Mouse (Mus musculus) embryonic facial prominence, embryonic 15.5 days (tissue): ENCODE results near the gene Gm11627. TPM values are rescaled to one million over a fixed set of nuclear protein-coding genes. Genes with fewer than 3 reads are reported as not detected.
"Not testable (repeated sequence)": the region's sequence is repeated elsewhere in the genome, so short reads cannot be mapped to it uniquely, and the experiment has no call there.

Source experiments
- ATAC-seq: fragments of 200-750 bp; cut with Nextera tagmentation; 2 replicates; pipeline ENCODE4 v1.8.0; 2017; ENCODE audit warnings: low read depth, moderate TSS enrichment; ENCODE audit not compliant: insufficient number of reproducible peaks, low FRiP score, low TSS enrichment
- H3K27ac ChIP-seq: fragments of 300-500 bp; sonication (generic); replicated peaks from 2 replicates; pipeline ENCODE4 v1.5.1; 2015; ENCODE audit warnings: mild to moderate bottlenecking, inconsistent platforms
- H3K27me3 ChIP-seq: fragments of 300-500 bp; sonication (generic); 2 replicates; pipeline ENCODE4 v1.6.1; 2015; ENCODE audit warnings: inconsistent platforms
- H3K36me3 ChIP-seq: fragments of 300-500 bp; sonication (generic); 2 replicates; pipeline ENCODE4 v1.6.1; 2015; ENCODE audit warnings: mild to moderate bottlenecking, inconsistent platforms
- H3K4me1 ChIP-seq: fragments of 300-500 bp; sonication (generic); 2 replicates; pipeline ENCODE4 v1.6.1; 2015; ENCODE audit warnings: inconsistent platforms
- H3K4me2 ChIP-seq: fragments of 300-500 bp; sonication (generic); replicated peaks from 2 replicates; pipeline ENCODE4 v1.6.1; 2015; ENCODE audit warnings: mild to moderate bottlenecking, inconsistent platforms
- H3K4me3 ChIP-seq: fragments of 300-500 bp; sonication (generic); replicated peaks from 2 replicates; pipeline ENCODE4 v1.5.1; 2015; ENCODE audit warnings: mild to moderate bottlenecking, inconsistent platforms
- H3K9ac ChIP-seq: fragments of 300-500 bp; sonication (generic); 2 replicates; pipeline ENCODE4 v1.6.1; 2015; ENCODE audit warnings: inconsistent platforms
- H3K9me3 ChIP-seq: fragments of 300-500 bp; sonication (generic); replicated peaks from 2 replicates; pipeline ENCODE4 v1.6.1; 2016; ENCODE audit warnings: inconsistent platforms
- WGBS: fragments of 180-500 bp; shearing (Covaris S2); methylation state at CpG from one replicate; pipeline ENCODE4 v1.1.7; 2015; 5-methylcytosine and 5-hydroxymethylcytosine counted together
- polyA plus RNA-seq: library from polyadenylated mRNA; unstranded; fragments of >200 nt; fragmentation: Nextera tagmentation; extraction: Ambion mirVana; gene quantifications from 2 replicates; pipeline ENCODE4 v1.2.1, GENCODE M21; 2015

Gene Gm11627
- polyA plus RNA-seq, 1 experiment from 2014 or later = 12.0 TPM

DNA sequence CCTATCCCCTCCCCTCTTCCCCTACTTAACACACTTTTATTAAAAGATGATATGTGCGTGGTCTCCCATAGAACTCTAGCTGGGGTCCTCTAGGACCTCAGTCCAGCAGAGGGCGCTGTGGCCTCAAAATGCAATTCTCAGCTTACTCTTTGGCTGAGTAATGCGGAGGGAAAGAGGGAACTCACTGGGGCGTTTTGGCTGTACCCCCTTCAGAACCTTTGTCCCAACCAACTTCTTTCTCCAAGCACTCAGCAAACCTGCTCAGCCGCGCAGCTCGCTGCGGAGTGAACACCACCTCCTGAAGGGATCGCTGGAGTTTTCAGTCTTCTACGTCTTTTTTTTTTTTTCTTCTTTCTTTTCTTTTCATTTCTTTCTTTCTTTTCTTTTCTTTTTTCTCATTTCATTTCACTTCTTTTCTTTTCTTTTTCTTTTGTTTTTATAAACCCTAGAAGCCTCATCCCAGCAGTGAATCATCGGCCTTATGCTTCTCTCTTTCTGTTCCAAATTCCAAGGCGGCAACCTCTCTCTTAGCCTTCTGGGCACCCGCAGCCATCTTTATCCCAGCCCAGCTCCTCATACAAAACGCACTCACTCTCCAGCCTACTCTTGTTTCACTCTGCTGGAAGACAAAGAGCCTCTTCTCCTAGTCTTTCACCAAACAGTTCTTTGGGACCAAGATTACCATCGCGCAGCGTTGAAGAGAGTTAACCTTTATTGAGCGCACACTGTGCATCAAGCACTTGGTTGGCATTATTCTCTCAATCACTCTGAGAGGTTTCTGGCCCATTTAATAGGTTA is 6.2 kb downstream of the Gm11627 start:
- Histone ChIP-seq H3K9me3 (no peaks in the 10 kb centered on the region), H3K4me3 (peak overlapping the region; percentile 46), H3K4me2 (peak overlapping the region; percentile 65), H3K4me1 (peaks cover 9% of the 10 kb centered on the region), H3K27me3 (no peaks in the 10 kb centered on the region), H3K36me3 (no peaks in the 10 kb centered on the region), H3K9ac (peak overlapping the region; percentile 63), H3K27ac (peak overlapping the region; percentile 88)
- WGBS = 8% methylated on average over 18 of the region's 18 CpGs
- peak; percentile 70 for ATAC-seq

DNA sequence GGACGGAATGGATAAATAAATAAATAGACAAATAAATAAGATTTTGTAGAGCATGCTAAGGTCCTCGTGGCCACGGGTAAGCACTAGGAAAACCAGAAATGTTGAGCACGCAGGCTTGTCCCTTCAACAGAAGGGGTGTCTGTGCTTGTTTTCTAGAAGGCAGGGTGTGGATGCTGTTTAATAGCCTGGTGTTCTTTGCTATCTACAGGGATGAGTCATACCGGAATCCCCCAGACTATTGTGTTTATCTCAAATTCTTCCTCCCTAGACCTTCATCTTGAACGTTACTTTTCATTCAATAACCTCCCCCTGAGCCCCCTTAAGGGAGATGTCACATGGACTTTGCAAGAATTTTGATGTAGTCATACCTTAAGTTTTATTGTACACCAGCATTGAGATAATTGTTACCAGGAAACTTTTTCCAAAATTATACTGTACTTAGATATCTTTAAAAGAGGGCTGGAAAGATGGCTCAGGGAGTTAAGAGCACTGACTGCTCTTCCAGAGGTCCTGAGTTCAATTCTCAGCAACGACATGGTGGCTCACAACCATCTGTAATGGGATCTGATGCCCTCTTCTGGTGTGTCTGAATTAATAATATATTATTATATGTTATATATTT is 10.4 kb downstream of the Gm11627 start:
- Histone ChIP-seq H3K4me3 (no peak overlapping the region), H3K9me3 (no peaks in the 10 kb centered on the region), H3K9ac (no peak overlapping the region), H3K4me2 (no peak overlapping the region), H3K4me1 (peaks cover 4% of the 10 kb centered on the region; the same call in 1 of the 2 replicates), H3K27me3 (no peaks in the 10 kb centered on the region), H3K36me3 (no peaks in the 10 kb centered on the region), H3K27ac (no peak overlapping the region)
- no peak for ATAC-seq
- 69% methylated on average over 7 of the region's 7 CpGs for WGBS

DNA sequence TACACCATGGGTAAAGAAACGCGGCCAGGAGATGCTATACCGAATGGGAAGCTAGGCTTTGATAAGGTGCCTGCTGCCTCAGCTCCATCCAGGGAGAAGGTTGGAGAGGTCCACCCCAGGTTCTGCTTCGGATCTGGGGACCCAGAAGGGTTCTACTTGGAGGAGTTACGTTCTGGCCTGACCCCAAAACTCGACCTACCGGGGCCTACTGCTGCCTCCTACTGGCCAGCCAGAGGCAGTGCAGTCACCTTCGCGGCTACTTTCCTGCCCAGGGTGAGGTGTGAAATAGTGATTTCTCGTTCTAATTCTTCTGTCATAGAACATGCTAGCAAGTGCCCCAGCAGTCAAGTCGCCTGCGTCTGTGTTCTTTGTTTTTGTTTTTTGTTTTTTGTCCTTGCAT is 11.1 kb downstream of the Gm11627 start:
- H3K9ac ChIP-seq = no peak overlapping the region
- ATAC-seq = no peak
- H3K9me3 ChIP-seq = no peaks in the 10 kb centered on the region
- H3K4me2 ChIP-seq = no peak overlapping the region
- no peaks in the 10 kb centered on the region for H3K36me3 ChIP-seq
- no peak overlapping the region for H3K27ac ChIP-seq
- H3K27me3 ChIP-seq = no peaks in the 10 kb centered on the region
- H3K4me1 ChIP-seq = 0 out of 2 replicates have a peak, but pooled peaks cover under 1% of the 10 kb centered on the region
- H3K4me3 ChIP-seq = no peak overlapping the region
- 76% methylated on average over 12 of the region's 12 CpGs for WGBS

DNA sequence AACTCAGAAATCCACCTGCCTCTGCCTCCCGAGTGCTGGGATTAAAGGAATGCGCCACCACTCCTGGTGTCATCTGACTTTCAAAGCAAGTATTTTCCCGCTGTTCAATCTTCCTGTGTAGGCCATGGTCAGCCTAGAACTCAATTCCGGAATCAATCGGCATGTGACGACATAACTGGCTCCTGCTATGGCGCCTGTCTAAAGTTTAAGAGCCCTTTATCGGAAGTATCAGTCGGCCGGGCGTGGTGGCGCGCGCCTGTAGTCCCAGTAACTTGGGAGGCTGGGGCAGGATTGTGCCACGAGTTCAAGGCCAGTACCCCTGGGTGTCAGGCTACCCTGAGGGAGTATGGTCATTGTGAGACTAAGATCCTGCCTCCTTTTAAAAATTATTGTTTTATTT is 11.5 kb downstream of the Gm11627 start:
- no peaks in the 10 kb centered on the region for H3K9me3 ChIP-seq

DNA sequence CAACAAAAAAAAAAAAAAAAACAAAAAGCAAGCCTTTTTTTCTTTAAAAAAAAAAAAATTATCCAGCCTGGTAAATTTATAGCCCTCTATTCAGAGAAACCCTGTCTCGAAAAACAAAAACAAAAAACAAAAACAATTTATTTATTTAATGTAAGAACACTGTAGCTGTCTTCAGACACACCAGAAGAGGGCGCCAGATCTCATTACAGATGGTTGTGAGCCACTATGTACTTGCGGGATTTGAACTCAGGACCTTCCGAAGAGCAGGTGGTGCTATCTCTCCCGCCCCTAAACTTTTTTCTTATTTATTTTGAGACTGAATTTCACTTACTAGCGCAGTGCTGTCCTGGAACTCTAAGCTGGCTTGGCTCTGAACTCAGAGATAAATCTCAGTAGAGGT is 12.1 kb downstream of the Gm11627 start:
- Histone ChIP-seq H3K4me1 (no peaks in the 10 kb centered on the region), H3K4me2 (no peak overlapping the region), H3K27me3 (no peaks in the 10 kb centered on the region), H3K36me3 (no peaks in the 10 kb centered on the region), H3K27ac (no peak overlapping the region), H3K9ac (no peak overlapping the region), H3K4me3 (no peak overlapping the region), H3K9me3 (no peaks in the 10 kb centered on the region)
- no peak for ATAC-seq
- WGBS = 84% methylated on average over 6 of the region's 6 CpGs

More for the DNA sequence above, 11.5 kb downstream of the Gm11627 start:
- Histone ChIP-seq H3K4me3 (no peak overlapping the region), H3K4me2 (no peak overlapping the region), H3K4me1 (no peaks in the 10 kb centered on the region), H3K36me3 (no peaks in the 10 kb centered on the region), H3K27me3 (no peaks in the 10 kb centered on the region), H3K9ac (no peak overlapping the region), H3K27ac (no peak overlapping the region)
- WGBS = 95% methylated on average over 15 of the region's 15 CpGs
- no peak for ATAC-seq

DNA sequence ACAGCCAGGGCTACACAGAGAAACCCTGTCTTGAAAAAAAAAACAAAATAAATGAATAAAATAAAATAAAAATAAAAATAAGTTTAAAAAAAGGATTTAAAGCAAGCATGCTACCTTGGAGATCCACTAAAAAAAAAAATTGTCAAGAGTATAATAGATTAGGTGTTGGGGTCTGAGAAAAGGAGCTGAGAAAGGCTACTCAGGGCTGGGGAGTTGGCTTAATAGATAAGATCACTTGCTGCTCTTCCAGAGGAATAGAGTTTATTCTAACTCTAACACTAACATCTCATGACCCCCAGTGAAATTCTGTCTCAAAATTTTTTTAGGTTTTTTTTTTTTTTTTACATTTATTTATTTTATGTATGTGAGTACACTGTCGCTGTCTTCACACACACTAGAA is 13.0 kb downstream of the Gm11627 start:
- WGBS = 96% methylated on average over 1 of the region's 1 CpGs
- Histone ChIP-seq H3K27me3 (no peaks in the 10 kb centered on the region), H3K4me3 (no peak overlapping the region), H3K4me2 (no peak overlapping the region), H3K4me1 (no peaks in the 10 kb centered on the region), H3K36me3 (no peaks in the 10 kb centered on the region), H3K27ac (no peak overlapping the region), H3K9me3 (no peaks in the 10 kb centered on the region), H3K9ac (no peak overlapping the region)
- no peak for ATAC-seq

DNA sequence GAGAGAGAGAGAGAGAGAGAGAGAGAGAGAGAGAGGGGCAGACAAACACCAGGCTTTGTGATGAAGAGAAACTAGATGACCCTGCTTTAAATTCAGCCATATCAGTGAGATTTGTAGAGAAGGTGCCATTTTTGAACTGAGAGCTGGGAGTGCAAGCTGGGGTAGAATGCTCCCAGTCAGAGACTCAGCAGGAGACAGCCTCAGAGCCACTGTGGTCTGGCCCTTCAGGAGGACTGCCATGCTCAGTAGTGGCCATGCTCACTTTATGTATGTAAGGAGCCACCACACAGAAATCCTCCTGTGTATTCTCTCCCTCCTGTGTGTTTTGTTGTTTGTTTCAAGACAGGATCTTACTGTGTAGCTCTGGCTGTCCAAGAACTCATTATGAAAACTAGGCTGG is 13.5 kb downstream of the Gm11627 start:
- no peak overlapping the region for H3K9ac ChIP-seq
- H3K4me1 ChIP-seq = no peaks in the 10 kb centered on the region
- H3K27me3 ChIP-seq = no peaks in the 10 kb centered on the region
- no peak overlapping the region for H3K4me2 ChIP-seq
- no peaks in the 10 kb centered on the region for H3K36me3 ChIP-seq
- H3K4me3 ChIP-seq = no peak overlapping the region
- ATAC-seq = no peak
- H3K9me3 ChIP-seq = no peaks in the 10 kb centered on the region
- no peak overlapping the region for H3K27ac ChIP-seq

DNA sequence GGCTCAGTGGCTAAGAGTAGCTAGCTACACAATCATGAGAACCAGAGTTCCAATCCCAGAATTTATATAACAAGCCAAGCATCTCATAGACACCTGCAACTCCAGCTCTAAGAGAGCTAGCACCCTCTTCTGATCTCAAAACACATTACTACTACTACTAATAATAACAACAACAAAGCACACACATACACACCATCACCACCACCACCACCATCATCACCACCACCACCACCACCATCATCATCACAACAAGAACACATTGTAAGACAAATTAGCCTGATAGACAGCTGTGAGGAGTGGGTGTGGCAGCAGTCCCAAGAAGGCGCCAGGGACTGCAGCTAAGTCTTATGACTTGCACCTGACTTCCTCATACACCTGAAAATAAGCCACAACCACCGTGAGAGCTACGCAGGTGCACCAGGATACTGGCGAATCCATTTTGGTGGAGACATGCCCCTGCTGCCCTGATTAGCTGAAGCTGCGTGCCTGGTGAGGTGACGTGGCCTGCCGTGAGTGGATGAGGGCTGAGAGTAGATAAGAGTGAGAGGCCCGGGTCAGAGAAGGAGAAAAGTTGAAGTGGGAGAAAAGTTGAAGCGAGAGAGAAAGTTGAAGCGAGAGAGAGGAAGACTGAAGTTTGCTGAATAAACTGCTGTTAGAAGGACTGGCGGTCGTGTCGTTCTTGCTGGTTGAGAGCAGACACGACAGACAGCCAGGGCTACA is 14.1 kb downstream of the Gm11627 start:
- WGBS = 83% methylated on average over 14 of the region's 14 CpGs
- not testable (repeated sequence) for H3K4me2 ChIP-seq

DNA sequence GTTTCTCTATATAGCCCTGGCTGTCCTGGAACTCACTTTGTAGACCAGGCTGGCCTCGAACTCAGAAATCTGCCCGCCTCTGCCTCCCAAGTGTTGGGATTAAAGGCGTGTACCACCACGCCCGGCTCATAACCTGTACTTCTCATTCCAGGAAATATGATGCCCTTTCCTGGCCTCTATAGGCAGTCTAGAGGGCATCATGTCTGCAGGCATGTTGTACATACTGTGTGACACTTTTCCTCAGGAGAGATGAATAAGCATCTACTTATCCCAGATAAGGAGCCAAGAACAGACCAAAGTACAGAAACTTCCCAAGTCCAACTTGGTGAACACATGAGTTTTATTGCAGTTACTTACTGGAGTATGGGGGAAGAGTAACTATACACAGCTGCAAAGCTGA is 20.6 kb downstream of the Gm11627 start:
- no peaks in the 10 kb centered on the region for H3K9me3 ChIP-seq
- no peak overlapping the region for H3K27ac ChIP-seq
- no peak overlapping the region for H3K9ac ChIP-seq
- H3K27me3 ChIP-seq = no peaks in the 10 kb centered on the region
- H3K4me1 ChIP-seq = peaks cover 11% of the 10 kb centered on the region
- 95% methylated on average over 4 of the region's 5 CpGs for whole genome bisulfite sequencing
- H3K4me3 ChIP-seq = no peak overlapping the region
- no peak for ATAC-seq
- H3K4me2 ChIP-seq = no peak overlapping the region
- no peaks in the 10 kb centered on the region for H3K36me3 ChIP-seq

More for the DNA sequence above, 14.1 kb downstream of the Gm11627 start:
- H3K9ac ChIP-seq, H3K4me3 ChIP-seq, H3K27ac ChIP-seq, ATAC-seq, H3K4me1 ChIP-seq, H3K9me3 ChIP-seq, H3K36me3 ChIP-seq, H3K27me3 ChIP-seq: not testable (repeated sequence)

DNA sequence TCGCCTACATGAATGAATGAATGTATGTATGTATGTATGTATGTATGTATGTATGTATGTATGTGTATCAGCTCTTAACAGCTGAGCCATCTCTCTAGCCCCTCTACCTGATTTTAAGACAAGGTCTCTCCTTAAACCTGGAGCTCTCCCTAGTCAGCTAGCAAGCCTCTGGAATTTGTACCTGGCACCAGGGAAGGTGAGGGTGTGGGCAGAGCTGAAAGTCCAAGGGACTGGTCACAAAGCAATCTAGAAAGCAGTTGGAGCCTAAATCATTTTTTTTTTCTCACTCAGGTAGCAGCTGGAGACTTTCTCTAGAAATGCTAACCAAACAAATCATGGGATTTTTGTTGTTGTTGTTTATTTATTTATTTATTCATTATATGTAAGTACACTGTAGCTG is 21.9 kb downstream of the Gm11627 start:
- H3K4me1 ChIP-seq = peaks cover 14% of the 10 kb centered on the region
- H3K9me3 ChIP-seq = no peaks in the 10 kb centered on the region
- H3K27ac ChIP-seq = no peak overlapping the region
- no peaks in the 10 kb centered on the region for H3K27me3 ChIP-seq
- 88% methylated on average over 1 of the region's 1 CpGs for whole genome bisulfite sequencing
- no peak overlapping the region for H3K9ac ChIP-seq
- H3K4me2 ChIP-seq = no peak overlapping the region
- no peaks in the 10 kb centered on the region for H3K36me3 ChIP-seq
- H3K4me3 ChIP-seq = no peak overlapping the region
- no peak for ATAC-seq

DNA sequence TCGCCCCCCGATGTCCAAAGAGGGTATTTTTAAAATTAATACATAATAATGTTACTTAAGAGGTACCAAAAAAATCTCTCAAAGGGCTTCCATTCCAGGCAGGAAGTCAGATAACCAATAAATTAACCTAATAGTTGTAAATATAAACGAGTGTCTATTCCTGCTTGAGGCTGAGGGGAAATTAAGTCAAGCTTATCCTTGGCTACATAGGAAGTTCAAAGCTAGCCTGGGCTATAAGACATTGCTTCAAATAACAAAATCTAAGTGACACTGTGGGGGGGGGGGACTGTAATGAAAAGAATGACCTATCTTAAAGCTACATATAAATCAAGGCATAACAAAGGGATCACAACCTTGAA is 22.6 kb downstream of the Gm11627 start:
- Histone ChIP-seq H3K27ac (peak overlapping the region; percentile 96), H3K9me3 (no peaks in the 10 kb centered on the region), H3K36me3 (no peaks in the 10 kb centered on the region), H3K4me3 (peak overlapping the region; percentile 100), H3K27me3 (no peaks in the 10 kb centered on the region), H3K9ac (no peak overlapping the region), H3K4me2 (peak overlapping the region; percentile 57), H3K4me1 (peaks cover 14% of the 10 kb centered on the region)
- WGBS = 16% methylated on average over 3 of the region's 3 CpGs
- ATAC-seq = no peak
